Mouse (Mus musculus): ENCODE measurements at regions not wholly inside any gene's neighbourhood (a gene's known extent, or its start where the extent isn't known, plus 50 kb on each side); places are given as distances from the start of the nearest gene placed in this dataset.

DNA sequence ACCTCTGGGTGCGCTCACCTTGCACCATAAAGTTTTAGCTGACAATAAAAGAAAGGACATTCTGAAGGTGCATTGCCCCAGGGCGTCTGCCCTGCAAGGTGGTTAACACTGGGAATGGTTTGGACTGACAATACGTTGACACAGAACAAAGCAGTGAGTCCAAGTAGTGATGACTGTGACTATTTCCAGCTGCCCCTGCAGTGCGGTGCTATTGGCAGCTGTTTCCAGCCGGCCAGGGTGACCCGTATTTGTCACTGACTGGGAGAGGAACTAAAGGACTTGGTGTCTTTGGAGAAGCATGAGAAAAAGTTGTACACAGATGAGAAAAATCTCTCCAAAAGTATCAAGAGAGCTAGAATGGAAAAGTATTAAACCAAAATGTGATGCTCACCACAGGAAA, 52.0 kb upstream of the Vtcn1 start:
- peak; percentile 54 to 59 for DNase-seq
- intact Hi-C loops (cut with DNase I), result no loop called here

DNA sequence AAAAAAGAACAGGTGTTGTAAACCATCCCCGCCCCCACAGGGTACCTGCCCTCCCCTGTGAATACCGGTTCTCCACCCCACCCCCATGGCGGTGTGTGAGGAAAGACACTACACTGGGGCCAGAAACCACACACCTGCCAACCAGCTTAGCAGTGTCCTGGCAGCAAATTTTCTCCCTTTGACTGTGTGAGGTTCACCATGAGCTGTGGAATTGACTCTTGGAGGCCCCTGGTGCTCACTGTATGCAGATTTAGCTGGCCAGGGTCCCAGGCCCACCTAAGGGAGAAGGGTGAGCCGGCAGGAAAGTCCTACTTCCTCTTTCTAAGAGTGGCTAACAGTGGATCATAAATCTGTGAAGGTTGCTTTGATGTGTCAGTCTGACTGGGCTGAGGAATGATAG, 53.9 kb upstream of the Vtcn1 start:
- intact Hi-C loops (cut with DNase I), result no loop called here
- DNase-seq, result no peak

DNA sequence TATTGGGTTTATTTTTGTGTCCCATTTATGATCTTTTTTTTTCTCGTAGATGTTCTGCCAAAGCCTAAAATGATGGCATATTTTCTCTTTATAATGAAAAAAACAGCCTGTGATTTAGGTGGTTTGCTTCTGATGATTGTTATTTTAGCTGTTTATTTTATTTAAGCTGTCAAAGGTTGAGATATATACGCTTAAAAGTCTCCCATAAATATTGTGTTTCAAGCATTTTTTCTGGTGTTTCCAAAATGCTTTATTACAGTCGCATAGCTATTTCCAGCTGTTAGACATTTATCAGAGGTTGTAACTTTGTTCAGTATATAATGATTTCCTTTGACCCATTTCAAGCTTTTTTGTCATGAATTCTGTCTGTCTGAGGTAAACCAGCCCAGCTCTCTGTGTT, 54.4 kb upstream of the Vtcn1 start:
- DNase-seq, result no peak
- intact Hi-C loops (cut with DNase I), result no loop called here

DNA sequence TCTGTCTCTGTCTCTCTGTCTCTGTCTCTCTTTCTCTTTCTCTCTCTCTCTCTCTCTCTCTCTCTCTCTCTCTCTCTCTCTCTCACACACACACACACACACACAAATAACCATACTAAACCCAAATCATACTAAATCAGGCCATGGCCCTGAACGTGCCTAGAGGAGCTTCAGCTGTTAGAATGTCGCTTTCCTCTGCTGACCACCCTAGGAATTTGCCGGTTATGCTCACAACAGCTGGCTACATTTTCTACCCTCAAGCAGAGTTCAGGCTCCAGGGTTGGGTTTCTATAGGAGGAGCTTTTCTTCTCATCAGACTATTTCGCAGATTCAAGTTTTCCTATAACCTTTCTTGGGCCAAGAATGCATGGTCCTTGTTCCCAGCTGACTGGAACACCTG, 56.1 kb upstream of the Vtcn1 start:
- intact Hi-C loops (cut with DNase I), result loop anchor here (2.0 kb wide), 1 partner anchor 138 kb away; no protein-coding TSS in a partner anchor

DNA sequence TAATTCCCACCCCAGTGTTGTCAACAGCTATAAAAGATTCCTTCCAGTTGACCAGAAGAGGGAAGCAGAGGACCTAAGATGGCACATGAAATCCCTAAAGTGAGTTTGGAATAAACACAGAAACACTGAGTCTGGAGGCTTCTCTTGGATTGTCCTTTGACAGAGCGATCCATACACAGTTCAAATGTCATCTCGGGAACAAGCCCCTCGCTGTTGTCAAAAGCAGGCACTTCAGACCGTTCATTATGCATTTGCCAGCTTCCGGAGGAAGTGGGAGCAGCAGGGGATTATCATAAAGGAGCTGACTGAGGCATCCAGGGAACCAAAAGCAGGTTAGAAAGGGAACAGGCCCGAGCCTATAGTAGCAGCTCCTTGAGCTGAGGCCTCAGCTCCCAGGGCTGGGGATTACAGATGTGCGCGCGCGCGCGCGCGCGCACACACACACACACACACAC, 57.1 kb upstream of the Vtcn1 start:
- DNase-seq, result peak; percentile 3 to 13
- intact Hi-C loops (cut with DNase I), result loop anchor here (2.0 kb wide), 1 partner anchor 139 kb away; no protein-coding TSS in a partner anchor

More for the DNA sequence above, 56.1 kb upstream of the Vtcn1 start:
- DNase-seq, result no peak

DNA sequence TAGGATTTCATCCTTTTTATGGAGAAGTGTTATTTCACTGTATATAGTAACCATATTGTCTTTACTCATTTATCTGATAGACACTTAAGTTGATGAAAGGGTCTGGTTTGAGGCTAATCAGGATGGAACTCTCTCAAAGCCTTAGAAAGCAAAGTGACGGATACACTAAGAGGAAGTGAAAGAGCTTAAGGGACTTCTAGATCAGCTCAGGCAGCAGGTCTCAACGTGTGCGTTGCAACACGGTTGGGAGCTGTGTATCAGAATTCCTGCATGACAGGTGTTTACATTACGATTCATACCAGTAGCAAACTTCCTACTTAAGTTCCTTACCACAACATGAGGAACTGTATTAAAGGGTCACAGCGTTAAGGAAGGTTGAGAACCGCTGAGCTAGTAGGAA, 59.9 kb upstream of the Vtcn1 start:
- DNase-seq, result no peak
- intact Hi-C loops (cut with DNase I), result no loop called here

DNA sequence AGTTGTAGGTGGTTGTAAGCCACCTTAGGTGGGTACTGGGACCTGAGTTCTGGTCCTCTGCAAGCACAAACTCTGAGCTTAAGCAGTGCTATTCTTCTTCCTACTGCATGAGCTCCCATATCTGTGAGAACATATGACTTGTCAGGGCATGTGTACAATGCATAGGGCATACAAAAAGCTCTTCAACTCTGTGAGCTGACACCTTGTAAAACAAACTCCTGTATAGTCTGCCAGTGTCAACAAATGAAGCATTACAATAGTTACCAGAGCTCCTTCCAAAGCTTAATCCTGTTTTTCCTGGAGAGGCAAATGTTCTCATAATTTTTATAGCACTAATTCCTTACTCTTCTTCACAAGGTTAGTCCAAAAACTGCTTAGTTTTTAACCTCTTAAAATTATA, 62.4 kb upstream of the Vtcn1 start:
- DNase-seq, result no peak
- intact Hi-C loops (cut with DNase I), result no loop called here

DNA sequence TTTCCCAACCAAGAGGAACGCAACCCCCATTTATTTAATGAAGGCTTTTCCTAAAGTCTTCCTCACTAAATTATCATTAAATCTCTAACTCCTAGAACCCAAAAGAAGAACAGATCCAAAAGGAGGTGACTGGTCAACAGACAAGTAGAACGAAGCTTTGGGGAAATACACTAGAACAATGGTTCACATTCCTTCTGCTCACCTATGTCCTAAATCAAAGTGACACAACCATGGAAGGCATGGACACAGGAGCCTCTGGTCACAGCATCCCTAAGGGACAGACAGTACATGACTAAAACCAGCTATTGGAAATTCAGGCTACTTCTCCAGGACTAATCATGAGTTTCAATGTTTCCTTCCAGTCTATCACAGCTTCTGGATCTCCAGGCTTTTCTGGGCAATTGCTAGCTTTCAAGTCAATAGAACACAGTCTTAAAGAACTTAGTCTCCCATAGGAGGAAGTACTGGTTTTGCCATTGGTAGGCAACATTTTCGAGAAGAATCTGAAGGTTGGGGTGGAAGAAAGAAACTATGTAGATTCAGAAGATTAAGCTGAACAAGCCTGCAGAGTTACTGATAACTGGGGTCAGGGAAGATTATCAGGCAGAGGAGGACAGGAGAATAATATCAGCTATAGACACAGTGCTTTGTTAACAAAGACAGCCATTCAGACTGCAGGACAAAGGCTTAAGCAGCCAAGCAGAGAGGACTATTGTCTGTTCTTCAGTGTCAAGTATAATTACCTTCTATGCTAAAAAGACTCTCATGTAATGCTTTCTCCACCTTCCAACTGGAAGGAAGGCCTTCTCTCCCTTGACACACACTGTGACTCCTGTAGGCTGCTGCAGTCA, 65.9 kb upstream of the Vtcn1 start:
- intact Hi-C loops (cut with DNase I), result no loop called here
- DNase-seq, result no peak

DNA sequence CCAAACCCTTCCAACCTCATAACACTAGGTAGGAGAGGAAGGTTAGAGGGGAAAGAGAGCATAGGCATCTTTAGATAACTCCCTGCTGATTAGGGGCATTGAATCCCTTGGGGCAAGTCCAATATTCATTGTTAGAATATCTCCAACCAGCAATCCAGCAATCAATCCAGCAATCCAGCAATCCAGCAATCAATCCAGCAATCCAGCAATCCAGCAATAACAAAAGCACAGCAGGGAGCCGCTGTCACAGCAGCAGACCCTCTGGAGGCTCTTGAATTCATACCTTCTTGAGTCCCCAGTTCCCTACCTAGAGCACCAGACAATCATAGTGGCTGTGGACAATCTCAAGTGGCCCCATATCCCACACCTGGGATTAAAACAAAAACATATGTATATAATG, 69.4 kb upstream of the Man1a2 start:
- no peak for DNase-seq
- intact Hi-C loops (cut with DNase I), result no loop called here

DNA sequence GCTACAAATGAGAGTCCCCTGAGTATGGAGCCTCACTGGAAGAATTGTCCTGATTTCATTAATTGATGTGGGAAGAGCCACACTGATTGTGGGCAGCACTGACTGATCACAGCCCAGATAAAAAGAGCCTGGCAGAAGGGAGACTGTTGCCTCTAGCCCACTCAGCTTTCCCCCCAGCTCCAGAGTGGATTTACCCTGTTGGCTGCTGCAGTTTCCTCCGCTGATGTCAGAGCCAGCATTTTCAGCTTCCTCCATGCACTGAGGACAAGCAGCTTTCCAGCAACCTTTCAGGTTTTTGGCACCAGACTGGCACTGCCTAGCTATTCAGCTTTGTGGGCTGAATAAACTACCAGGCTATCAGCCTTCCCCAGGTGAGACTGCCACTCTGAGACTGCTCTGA, 65.9 kb upstream of the Man1a2 start:
- intact Hi-C loops (cut with DNase I), result no loop called here
- no peak for DNase-seq

DNA sequence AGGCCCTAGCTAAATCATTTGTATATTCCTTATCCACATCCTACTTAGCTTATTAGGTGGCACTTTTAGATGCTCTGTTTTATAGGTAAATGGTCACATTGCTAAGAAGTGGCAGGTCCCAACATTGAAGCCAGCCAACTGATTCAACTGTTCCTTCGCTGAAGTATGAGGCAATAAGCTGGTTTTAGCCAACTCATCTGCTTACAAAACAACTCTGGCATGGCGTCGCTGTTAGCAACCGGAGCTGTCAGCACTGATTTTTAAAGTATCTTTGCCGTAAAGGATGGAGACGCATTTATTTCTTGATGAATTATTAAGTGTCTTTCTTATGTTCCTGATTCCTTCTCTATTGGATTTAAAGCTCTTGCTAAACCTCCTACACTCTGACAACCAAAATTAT, 63.4 kb upstream of the Man1a2 start:
- intact Hi-C loops (cut with DNase I), result loop anchor here (5.0 kb wide), 1 partner anchor 56 kb away; no protein-coding TSS in a partner anchor
- DNase-seq, result no peak

DNA sequence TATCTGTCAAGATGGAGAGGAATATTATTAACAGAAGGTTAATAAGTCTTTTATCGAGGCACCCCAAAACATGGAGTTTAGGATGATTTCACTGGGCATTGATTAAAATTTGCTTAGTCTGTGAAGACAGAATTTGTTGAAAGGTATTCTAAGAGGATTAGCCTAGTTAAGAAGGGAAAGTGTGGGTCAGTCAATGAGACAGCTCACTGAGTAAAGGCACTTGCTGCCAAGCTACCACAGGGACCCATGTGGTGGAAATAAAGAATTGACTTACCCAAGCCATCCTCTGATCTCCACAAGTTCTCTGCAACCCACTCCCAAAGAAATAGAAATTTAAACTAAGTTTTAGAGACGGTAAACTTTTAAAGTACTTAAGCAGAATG, 63.0 kb upstream of the Man1a2 start:
- no peak for DNase-seq
- intact Hi-C loops (cut with DNase I), result loop anchor here (5.0 kb wide), 1 partner anchor 56 kb away; no protein-coding TSS in a partner anchor

DNA sequence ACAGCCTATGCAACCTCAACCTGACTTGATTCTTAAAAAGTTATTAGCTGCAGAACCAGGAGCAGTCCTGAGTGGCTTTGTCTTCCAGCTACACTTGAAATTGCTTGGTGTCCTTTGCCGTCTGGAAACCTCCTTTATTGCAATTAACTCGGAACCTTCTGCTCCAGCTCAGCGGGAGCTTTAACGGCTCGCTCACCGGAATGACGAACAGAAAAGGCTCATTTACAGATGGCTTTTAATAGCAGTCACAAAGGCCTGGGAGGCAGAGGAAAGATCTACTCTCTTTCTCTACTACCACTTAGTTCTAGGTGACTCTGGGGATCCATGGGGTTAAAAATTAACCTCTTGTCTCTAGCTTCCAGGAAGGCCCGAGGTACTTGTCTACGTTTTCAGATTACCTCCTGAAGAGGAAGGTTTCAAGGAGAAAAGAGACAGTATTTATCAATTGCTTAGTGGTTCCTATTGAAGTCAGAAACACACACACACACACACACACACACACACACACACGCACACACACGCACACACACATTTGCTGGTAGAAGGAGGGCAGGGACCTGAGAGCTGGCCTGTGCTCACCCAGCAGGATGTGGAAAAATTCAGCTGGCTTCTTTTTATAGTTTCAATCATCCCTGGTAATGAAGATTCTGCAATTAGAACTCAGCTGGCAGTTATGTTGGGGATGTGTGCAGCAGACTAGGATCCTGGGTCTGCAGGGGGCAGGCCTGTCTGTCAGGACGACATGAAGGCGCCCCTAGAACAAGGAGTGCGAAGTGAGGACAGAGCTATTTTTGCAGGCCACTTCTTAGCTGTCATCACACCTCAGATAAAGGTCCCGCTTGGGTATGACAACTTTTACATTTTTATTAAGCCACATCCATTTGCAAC, 62.4 kb upstream of the Man1a2 start:
- DNase-seq, result peak; percentile 10 to 26
- intact Hi-C loops (cut with DNase I), result loop anchor here (5.0 kb wide), 1 partner anchor 55 kb away; no protein-coding TSS in a partner anchor

DNA sequence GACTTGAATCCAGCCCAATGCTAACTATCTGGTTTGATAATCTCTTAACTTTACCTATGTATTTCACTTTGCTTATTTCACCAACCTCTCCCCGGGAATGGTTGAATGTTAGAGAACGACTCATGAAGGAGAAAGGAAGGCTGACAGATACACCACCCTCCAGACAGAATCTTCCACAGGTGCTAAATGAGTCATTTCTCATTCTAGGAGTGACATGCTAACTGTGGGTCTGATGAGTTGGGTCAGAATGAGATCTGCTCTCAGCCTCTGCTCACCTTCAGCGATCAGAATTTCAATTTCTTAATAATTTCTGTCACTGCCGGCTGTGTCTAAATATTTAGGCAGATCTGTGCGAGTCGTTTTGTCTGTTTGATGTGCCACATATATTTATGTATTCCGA, 52.4 kb upstream of the Man1a2 start:
- DNase-seq, result no peak
- intact Hi-C loops (cut with DNase I), result no loop called here

DNA sequence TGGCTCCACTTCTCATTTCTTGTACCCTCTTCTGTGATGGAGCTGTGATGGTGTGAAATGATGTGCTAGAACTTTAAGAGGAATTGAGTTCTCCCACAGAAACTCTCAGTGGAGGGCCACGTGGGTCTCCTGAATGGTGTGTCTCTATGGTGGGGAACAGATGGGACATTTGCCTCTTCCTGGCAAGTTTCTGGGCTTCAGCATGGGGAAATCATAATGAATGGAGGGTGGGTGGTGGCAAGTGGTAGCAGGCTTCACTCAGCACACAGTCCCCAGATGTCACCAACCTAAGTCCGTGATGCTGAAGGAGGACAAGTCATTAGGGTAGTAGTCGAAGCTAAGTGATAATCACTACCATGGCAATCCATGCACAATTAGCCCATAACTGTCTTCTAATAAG, 51.2 kb upstream of the Man1a2 start:
- intact Hi-C loops (cut with DNase I), result no loop called here
- DNase-seq, result no peak
